Mouse (Mus musculus): ENCODE results near the gene Selplg.

DNA sequence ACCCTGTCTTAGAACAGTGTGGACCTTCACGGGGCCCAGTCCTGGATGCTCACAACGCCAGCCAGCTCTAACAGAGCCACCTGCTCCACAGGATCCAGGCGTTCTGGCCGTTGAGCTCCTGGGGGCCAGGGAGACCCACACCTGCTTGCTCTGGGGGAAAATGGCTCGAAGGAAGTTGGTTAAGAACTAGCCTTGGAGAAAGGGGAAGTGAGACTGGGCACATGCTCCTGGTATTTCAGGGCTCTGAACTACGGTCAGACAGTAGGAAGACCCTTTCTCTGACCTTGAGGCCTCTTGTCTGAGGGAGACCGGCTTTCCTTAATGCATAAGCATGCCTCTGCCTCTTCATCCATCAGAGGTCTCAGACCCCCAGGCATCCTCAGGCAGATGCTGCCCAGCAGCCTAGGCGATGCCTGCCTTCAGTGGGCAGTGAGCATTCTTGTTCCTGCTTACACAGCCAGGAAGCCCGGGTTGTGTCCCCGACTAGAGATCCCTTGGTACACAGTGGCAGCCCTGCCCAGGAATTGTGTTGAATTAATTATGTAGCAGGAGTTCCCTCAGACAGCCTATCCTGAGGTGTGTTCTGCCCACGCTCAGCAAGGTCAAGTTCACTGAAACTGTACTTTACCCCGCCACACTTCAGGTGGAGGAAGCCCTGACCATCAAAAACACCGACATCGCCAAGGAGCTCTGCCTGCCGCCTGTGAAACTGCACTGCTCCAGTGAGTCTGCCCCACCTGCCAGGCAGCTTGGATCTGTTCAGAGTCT lies 56.1 kb downstream of the Selplg start:
- TF ChIP-seq POLR2A (IDR thresholded peaks at IDR 0.05; ENCODE audit: borderline replicate concordance, extremely low read depth, insufficient read depth, insufficient read length, poor library complexity, severe bottlenecking) (no peak), CTCF (IDR thresholded peaks at IDR 0.05; ENCODE audit: borderline replicate concordance, extremely low read depth, insufficient read depth, insufficient read length) (no peak)

Measured in brain, embryonic 14.5 days (tissue).